Mouse (Mus musculus) cerebral cortex, adult 2 months (tissue): Measurements from ENCODE around the gene Phf24.

Experiments used
- WGBS: fragments of 180-500 bp; shearing (Covaris S2); methylation state at CpG from one replicate; pipeline ENCODE4 v1.1.7; 2018; 5-methylcytosine and 5-hydroxymethylcytosine counted together

Phf24 gene

GRCm38 (mm10) chr4:42913391-42913790 is 3.1 kb upstream of the Phf24 start:
- 64% methylated on average over 10 of the region's 10 CpGs for WGBS

- 80% methylated on average over 12 of the region's 12 CpGs for WGBS
These were observed 1.1 kb upstream of the Phf24 start for GRCm38 (mm10) chr4:42915311-42915710.

GRCm38 (mm10) chr4:42915966-42916365 is 494 bp upstream of the Phf24 start:
- WGBS, result 89% methylated on average over 1 of the region's 1 CpGs

GRCm38 (mm10) chr4:42917402-42917774 is 928 bp downstream of the Phf24 start:
- 2% methylated on average over 26 of the region's 26 CpGs for WGBS

- 41% methylated on average over 9 of the region's 9 CpGs for WGBS
These were observed 4.3 kb downstream of the Phf24 start for GRCm38 (mm10) chr4:42920726-42921125.

GRCm38 (mm10) chr4:42921536-42921935 is 5.1 kb downstream of the Phf24 start:
- 41% methylated on average over 2 of the region's 2 CpGs for WGBS

GRCm38 (mm10) chr4:42922056-42922455 is 5.6 kb downstream of the Phf24 start:
- WGBS, result 37% methylated on average over 6 of the region's 6 CpGs

GRCm38 (mm10) chr4:42922461-42922860 is 6.0 kb downstream of the Phf24 start:
- 61% methylated on average over 8 of the region's 8 CpGs for WGBS

GRCm38 (mm10) chr4:42924095-42924710 is 7.7 kb downstream of the Phf24 start:
- 45% methylated on average over 13 of the region's 13 CpGs for WGBS

- 77% methylated on average over 5 of the region's 5 CpGs for WGBS
These were observed 11.7 kb downstream of the Phf24 start for GRCm38 (mm10) chr4:42928209-42928608.

- WGBS, result 90% methylated on average over 9 of the region's 9 CpGs
These were observed 12.5 kb downstream of the Phf24 start for GRCm38 (mm10) chr4:42928952-42929351.

- WGBS, result 45% methylated on average over 8 of the region's 8 CpGs
These were observed 15.9 kb downstream of the Phf24 start for GRCm38 (mm10) chr4:42932229-42932969.

- 11% methylated on average over 22 of the region's 22 CpGs for WGBS
These were observed 17.2 kb downstream of the Phf24 start for GRCm38 (mm10) chr4:42933630-42934029.

GRCm38 (mm10) chr4:42941396-42941795 is 24.9 kb downstream of the Phf24 start:
- WGBS, result 39% methylated on average over 7 of the region's 7 CpGs

- 22% methylated on average over 5 of the region's 5 CpGs for WGBS
These were observed 26.9 kb downstream of the Phf24 start for GRCm38 (mm10) chr4:42943341-42943740.

GRCm38 (mm10) chr4:42944185-42944584 is 27.7 kb downstream of the Phf24 start:
- 49% methylated on average over 9 of the region's 9 CpGs for WGBS

- 12% methylated on average over 6 of the region's 6 CpGs for WGBS
These were observed 28.6 kb downstream of the Phf24 start for GRCm38 (mm10) chr4:42945043-42945442.

- 53% methylated on average over 3 of the region's 3 CpGs for WGBS
These were observed 29.0 kb downstream of the Phf24 start for GRCm38 (mm10) chr4:42945445-42945844.

- WGBS, result 3% methylated on average over 5 of the region's 5 CpGs
These were observed 29.5 kb downstream of the Phf24 start for GRCm38 (mm10) chr4:42945952-42946351.

- WGBS, result 22% methylated on average over 10 of the region's 10 CpGs
These were observed 30.4 kb downstream of the Phf24 start for GRCm38 (mm10) chr4:42946733-42947290.

GRCm38 (mm10) chr4:42948527-42948926 is 32.1 kb downstream of the Phf24 start:
- WGBS, result 26% methylated on average over 13 of the region's 13 CpGs

GRCm38 (mm10) chr4:42949051-42949675 is 32.7 kb downstream of the Phf24 start:
- WGBS, result 8% methylated on average over 14 of the region's 14 CpGs

- WGBS, result under 1% methylated on average over 39 of the region's 39 CpGs
These were observed 33.2 kb downstream of the Phf24 start, which contains the start of gene Dnajb5 for GRCm38 (mm10) chr4:42949676-42950051. Dnajb5 (plus strand) TSS chr4:42949814.
